Mouse (Mus musculus): ENCODE results near the gene Gm13119. TPM values are rescaled to one million over a fixed set of nuclear protein-coding genes. Genes with fewer than 3 reads are reported as not detected.
"Not testable (repeated sequence)": the region's sequence is repeated elsewhere in the genome, so short reads cannot be mapped to it uniquely, and the experiment has no call there.

Gm13119 gene
- not detected for total RNA-seq (2021)

DNA sequence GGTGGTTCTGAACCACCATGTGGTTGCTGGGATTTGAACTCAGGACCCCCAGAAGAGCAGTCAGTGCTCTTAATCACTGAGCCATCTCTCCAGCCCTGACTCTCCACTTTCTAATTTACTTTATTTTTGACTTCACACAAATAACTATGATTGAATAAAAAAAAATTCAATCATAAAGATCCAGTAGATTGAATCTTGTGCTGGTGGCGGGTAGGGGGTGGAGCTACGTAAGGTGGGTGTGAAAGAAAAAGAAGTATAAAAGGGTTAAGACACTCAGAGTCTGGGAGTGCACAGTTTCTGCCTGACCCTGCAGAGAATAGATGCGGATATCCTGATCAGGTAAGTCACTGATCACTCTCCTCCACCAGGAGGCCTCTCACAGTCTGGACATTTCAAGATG lies at the start of gene Gm13119:
Gene Gm13119, plus strand, starts transcription at position 301 of the 400 bp plus-strand sequence.
- intact Hi-C loops (cut with DNase I); DNase-seq: not testable (repeated sequence)

DNA sequence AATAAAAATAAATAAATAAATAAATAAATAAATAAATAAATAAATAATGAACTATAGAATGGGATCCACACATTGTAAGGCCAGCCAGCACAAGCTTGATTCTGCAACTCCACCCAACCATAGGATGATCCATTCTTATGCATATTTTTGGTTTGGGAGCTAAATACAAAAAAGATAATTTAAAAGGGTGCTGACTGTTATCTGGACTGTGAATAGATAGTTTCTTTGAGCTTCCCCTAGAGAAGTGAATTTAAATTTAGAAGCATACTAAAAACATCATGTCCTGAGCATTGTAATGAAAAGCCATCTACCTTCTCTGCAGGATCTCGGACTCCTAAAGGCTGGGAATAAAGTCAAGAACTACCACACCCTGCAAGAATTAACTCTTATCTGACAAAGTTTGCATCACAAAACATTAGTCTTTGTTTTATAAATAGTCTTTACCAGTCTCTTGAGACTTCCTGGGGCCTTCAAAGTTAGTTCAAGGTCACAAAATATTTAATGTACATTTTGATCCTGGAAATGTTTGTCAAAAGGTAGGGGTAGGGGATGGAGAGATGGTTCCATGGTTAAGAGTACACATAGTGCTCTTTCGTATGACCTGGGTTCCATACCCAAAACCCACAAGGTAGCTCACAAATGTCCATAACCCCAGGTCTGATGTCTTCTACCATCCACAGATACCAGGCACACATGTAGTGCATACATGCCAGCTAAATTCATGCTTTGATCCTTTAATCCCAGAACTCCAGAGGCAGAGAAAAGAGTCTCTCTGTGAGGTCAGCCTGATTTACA lies 44.9 kb upstream of the Gm13119 start:
- DNase-seq; intact Hi-C loops (cut with DNase I): not testable (repeated sequence)

DNA sequence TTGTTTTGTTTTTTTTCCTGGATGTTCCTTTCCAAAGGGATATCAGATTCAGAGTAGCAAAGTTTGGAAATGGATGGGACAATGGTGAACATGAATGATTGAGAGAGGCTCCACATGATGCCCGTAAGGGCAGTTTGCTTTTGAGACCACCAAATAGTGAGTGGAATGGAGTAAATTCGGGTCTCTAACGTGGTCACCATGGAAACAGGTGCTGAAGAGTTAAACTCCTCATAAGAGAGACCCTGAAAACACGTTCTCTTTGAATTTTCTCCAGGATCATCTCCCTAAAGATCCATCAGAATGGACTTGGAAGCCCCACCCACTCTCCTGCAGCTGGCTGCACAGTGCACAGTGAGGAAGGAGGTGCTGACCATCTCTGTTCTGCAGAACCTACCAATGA lies 27.8 kb upstream of the Gm13119 start, which contains the start of gene Gm13128:
Gene Gm13128, plus strand, starts transcription at position 301 of the 400 bp plus-strand sequence.
- intact Hi-C loops (cut with DNase I), result not testable (repeated sequence)

DNA sequence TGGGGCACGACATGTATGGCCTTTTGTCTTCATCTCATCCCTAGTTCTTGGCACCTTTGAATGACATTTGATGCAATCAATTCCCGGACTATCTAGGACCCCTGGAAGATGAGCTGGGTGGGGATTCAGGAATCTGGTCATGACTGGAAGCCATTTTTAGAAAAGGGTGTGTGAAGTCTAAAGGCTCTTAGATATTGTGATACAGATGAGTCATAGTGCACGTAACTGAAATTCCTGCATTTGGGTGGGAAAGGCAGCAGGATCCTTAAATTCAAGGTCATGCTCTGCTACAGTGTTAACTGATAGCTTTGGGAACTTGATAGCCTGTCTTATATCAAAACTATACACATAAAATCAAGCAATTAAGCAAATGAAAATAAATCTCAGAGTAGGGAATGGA lies 21.9 kb upstream of the Gm13119 start:
- intact Hi-C loops (cut with DNase I); DNase-seq: not testable (repeated sequence)

More for the DNA sequence above, 27.8 kb upstream of the Gm13119 start, which contains the start of gene Gm13128:
- DNase-seq, result not testable (repeated sequence)

DNA sequence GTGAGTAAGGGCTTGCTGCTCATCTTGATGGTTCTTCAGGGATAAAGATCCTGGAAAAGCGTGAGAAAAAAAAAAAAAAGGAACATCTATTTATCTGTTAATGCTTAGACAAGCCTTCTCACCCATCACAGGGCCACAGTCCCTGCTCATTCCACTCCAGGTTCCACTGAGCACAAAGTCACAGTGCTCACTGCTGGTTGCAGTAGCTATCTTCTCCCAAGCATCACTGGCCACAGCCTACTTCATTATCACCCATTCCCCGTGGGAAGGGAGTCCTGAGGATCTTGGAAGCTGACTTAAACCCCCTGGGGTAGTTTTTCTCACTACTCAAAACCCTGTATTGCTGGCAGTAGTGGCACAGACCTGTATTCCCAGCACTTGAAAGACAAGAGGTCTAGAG lies 20.2 kb downstream of the Gm13119 start, which contains the start of gene Pramef20:
Gene Pramef20, minus strand, starts transcription at position 23 of the 400 bp plus-strand sequence.
- intact Hi-C loops (cut with DNase I), result no loop called here
- no peak for DNase-seq

DNA sequence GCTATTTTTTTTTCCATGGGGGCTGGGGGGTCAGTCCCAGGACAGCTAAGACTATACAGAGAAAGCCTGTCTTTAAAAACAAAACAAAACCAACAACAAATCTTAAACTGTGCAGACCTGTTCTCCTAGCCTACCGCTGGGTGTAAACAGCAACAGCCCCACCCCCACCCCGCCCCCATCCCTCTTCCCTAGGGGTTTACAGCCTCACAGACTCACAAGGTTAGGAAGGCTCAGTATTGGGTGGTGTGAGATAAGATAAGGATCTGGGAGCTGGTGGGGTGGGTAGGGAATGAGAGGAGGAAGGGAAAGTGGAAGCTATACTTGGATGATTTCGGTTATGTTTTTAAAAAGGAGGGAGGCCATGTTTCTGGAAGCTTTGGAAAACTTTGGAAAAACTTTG lies 38.6 kb downstream of the Gm13119 start:
- no peak for DNase-seq
- intact Hi-C loops (cut with DNase I), result no loop called here

DNA sequence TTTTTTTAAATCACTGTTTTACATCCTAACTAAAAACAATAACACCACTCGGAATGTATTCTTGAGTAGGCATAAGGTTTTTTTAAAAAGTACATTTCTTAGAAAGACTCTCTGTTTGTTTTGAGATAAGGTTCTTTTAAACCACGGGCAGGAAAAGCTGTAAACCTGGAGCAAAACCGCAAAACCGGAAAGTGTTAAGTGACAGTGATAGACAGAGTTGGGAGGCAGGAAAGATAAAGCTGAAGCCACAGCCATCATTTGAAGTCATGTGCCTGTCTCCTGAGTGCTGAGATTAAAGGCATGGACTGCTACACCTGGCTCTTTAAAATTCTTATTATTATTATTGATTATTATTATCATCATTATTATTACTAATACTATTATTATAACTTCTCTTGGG lies 45.0 kb downstream of the Gm13119 start:
- intact Hi-C loops (cut with DNase I), result no loop called here
- no peak for DNase-seq

DNA sequence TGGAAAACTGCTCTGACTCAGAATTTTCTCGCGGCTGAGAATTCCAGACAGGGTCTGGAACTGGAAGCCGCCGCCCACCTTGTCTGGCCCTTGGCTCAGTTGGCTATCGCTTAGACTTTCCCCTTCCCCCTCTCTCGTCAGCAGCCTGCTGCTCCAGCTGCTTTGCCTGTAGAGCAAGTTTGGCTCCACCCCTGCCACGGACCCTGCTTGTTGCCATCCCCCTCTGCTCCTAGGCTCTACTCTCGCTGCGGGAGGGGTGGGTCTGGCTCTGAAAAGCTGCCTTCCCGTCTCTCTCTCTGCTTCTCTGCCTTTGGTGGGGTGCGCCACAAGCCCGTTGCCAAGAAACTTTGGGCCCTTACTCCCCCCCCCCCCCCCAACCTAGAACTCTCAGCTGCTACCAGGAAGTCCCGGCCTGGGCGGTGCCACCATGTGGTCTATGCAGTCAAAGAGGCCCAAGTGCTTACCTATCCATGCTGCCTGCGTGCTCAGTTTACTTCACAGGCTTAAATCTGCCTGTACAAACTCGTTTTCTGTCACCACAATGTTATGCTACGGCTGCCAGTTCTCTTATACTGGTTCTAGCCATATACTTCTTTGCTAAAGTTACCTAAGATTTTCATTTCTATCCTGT lies 46.8 kb downstream of the Gm13119 start:
- intact Hi-C loops (cut with DNase I), result no loop called here
- DNase-seq, result peak; percentile 1

DNA sequence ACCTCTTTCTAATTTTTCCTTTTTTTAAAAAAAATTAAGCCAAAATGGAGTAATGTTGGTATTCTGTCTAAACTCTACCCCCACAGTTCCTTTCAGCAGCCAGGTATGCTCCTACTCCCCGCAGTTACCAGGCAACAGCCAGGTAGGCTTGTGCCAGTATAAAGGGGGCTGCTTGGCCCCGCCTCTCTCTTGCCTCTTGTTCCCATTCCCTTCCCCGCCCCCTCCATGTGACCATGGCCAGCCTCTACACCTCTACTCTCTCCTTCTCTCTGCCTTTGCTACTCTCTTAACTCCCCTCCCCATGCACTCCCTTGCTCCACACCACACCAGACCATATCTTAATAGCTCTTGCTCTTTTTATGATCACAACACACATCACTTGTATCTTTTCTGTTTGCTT lies 48.5 kb downstream of the Gm13119 start:
- DNase-seq, result no peak
- intact Hi-C loops (cut with DNase I), result no loop called here

DNA sequence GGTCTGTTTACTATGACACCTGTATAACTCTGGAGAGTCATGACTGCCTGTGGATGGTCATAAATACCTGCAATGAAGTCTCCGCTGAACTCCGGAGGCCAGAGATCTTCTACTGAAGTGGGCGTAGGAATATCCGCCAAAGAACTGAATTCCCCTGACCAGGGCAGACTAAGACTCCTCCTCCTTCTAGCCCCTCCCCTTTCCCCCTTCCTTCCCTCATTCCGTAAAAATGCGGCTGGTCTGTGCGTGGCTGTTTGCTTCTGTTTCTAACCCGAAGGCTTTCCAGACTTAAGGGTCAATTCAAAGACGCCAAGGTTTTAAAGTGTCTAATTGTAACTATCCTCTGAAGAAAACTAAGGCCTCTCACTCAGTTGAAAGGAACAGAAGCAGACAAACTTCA lies 50.5 kb downstream of the Gm13119 start, which contains the start of gene Pramef12:
Gene Pramef12, minus strand, starts transcription at position 175 of the 400 bp plus-strand sequence.
- intact Hi-C loops (cut with DNase I), result no loop called here
- no peak for DNase-seq

Other genes starting within 250 kb of the Gm13119 start
- not detected for gene Oog3, start 195.3 kb upstream of the Gm13119 start, total RNA-seq (2021)
- not detected for gene Oog2, start 167.2 kb upstream of the Gm13119 start, total RNA-seq (2021)
- gene C87977, start 144.6 kb upstream of the Gm13119 start, total RNA-seq (2021), result not detected
- not detected for gene Pramel5, start 77.5 kb upstream of the Gm13119 start, total RNA-seq (2021)
- not detected for gene Gm13128, start 27.7 kb upstream of the Gm13119 start, total RNA-seq (2021)
- not detected for gene Pramef20, start 20.0 kb downstream of the Gm13119 start, total RNA-seq (2021)
- gene Pramef12, start 50.5 kb downstream of the Gm13119 start, total RNA-seq (2021), result not detected
- not detected for gene 1700012P22Rik, start 80.8 kb downstream of the Gm13119 start, total RNA-seq (2021)
- not detected for gene Gm9944, start 95.4 kb downstream of the Gm13119 start, total RNA-seq (2021)
- not detected for gene Aadacl3, start 105.8 kb downstream of the Gm13119 start, total RNA-seq (2021)
- not detected for gene 9430007A20Rik, start 161.9 kb downstream of the Gm13119 start, total RNA-seq (2021)
- not detected for gene Gm13124, start 207.2 kb downstream of the Gm13119 start, total RNA-seq (2021)